Mouse (Mus musculus) stomach, postnatal 0 days (tissue): ENCODE measurements around the gene Klk5.

ENCODE experiments used
- CTCF ChIP-seq: IDR thresholded peaks from 2 replicates; pipeline ENCODE4 v1.5.1; 2016; ENCODE audit warnings: antibody characterized with exemption, low read depth, mild to moderate bottlenecking, moderate library complexity
- EP300 ChIP-seq: optimal IDR thresholded peaks from 2 replicates; pipeline ENCODE3; 2016; ENCODE audit warnings: antibody characterized with exemption

DNA sequence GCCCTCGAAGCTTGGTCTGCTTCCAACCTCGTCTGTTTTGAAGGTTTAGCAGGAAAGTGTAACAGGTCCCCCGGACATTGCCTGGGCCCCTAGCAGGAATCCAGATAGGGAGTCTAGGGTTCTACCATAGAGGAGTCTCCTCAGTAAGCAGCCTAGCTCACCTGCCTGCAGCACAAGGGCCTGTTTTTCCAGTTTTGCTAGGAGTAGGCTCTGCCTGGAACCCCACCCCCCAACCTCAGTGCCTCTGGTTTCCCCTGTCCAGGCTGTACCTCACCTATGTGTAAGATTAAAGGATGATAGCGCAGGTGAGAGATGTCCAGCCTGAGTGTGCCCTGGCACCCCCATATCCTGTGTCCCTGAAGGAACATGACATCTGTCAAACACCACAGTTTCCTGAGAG, 34.7 kb downstream of the Klk5 start:
- TF ChIP-seq CTCF = no peak
- peak; percentile 60 for TF ChIP-seq EP300
